Mouse (Mus musculus) lung, embryonic 14.5 days (tissue): ENCODE measurements around the gene Megf6. TPM values are rescaled to one million over a fixed set of nuclear protein-coding genes. Genes with fewer than 3 reads are reported as not detected.
A peak's percentile ranks its signal among the peaks of the same experiment; 100 is the strongest.

Experiments
- ATAC-seq: fragments of 200-750 bp; cut with Nextera tagmentation; 2 replicates; pipeline ENCODE4 v1.8.0; 2017; ENCODE audit warnings: mild to moderate bottlenecking, moderate TSS enrichment, moderate library complexity; ENCODE audit not compliant: insufficient read depth
- DNase-seq: peaks from one replicate; pipeline ENCODE4 v3.0.0-alpha.2; 2015
- H3K27ac ChIP-seq: fragments of 300-500 bp; sonication (generic); 2 replicates; pipeline ENCODE4 v1.5.1; 2014; ENCODE audit warnings: low read depth, mild to moderate bottlenecking, moderate library complexity
- H3K27me3 ChIP-seq: fragments of 300-500 bp; sonication (generic); 2 replicates; pipeline ENCODE4 v1.6.1; 2014; ENCODE audit warnings: low read length, control low read depth; ENCODE audit not compliant: insufficient read depth
- H3K36me3 ChIP-seq: fragments of 300-500 bp; sonication (generic); 2 replicates; pipeline ENCODE4 v1.6.1; 2014; ENCODE audit warnings: control low read depth; ENCODE audit not compliant: insufficient read depth
- H3K4me1 ChIP-seq: fragments of 300-500 bp; sonication (generic); 2 replicates; pipeline ENCODE4 v1.6.1; 2014; ENCODE audit warnings: antibody characterized with exemption, control low read depth; ENCODE audit not compliant: insufficient read depth
- H3K4me2 ChIP-seq: fragments of 300-500 bp; sonication (generic); 2 replicates; pipeline ENCODE4 v1.6.1; 2014; ENCODE audit warnings: mild to moderate bottlenecking
- H3K4me3 ChIP-seq: fragments of 300-500 bp; sonication (generic); 2 replicates; pipeline ENCODE4 v1.5.1; 2014; ENCODE audit warnings: low read depth, low read length
- H3K9ac ChIP-seq: fragments of 300-500 bp; sonication (generic); 2 replicates; pipeline ENCODE4 v1.6.1; 2014
- H3K9me3 ChIP-seq: fragments of 300-500 bp; sonication (generic); 2 replicates; pipeline ENCODE4 v1.6.1; 2016; ENCODE audit warnings: low read depth, low read length, control low read depth
- CTCF ChIP-seq: IDR thresholded peaks from 2 replicates; pipeline ENCODE4 v1.5.1; 2016; ENCODE audit warnings: antibody characterized with exemption, low read depth
- WGBS: fragments of 180-500 bp; shearing (Covaris S2); extraction: QIAGEN DNeasy Blood & Tissue Kit; methylation state at CpG from one replicate; pipeline ENCODE4 v1.1.7; 2014; 5-methylcytosine and 5-hydroxymethylcytosine counted together
- polyA plus RNA-seq: library from polyadenylated mRNA; unstranded; fragments of >200 nt; fragmentation: Nextera tagmentation; extraction: Ambion mirVana; gene quantifications from 2 replicates; pipeline ENCODE4 v1.2.1, GENCODE M21; 2014

Megf6 gene
- polyA plus RNA-seq, 1 experiment from 2014 or later: 14.8 TPM

DNA sequence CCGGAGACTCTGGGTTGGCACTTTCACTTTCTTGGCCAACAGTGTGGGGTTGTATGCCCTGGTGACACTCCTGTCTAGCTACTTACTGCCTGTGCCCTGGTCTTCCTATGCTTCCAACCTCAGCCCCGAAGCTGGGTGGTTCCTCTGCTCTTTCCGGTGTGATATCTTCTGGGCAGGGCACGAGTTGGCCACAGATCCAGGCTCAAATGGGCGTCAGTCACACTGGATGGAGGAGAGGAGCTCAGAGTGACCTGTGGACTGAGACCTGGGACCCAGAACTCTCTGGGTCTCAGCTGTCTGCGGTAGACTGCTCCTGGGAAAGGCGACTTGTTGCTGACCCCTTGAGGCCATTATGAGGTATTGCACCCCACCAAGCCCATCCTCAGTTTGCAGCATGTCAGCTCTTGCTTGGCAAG is 130.9 kb downstream of the Megf6 start, which contains the start of gene Arhgef16:
TSS of gene Arhgef16 (minus strand) at position 211 of the 416 bp plus-strand sequence.
- no peak within 1 kb of the TSS; the same call in 1 of the 2 replicates for H3K4me2 ChIP-seq
- ATAC-seq: no peak
- no peak within 1 kb of the TSS for H3K9ac ChIP-seq

GRCm38 (mm10) chr4:154309131-154309530 is 138.6 kb downstream of the Megf6 start:
- Histone ChIP-seq H3K9ac (no peak overlapping the region), H3K9me3 (no peaks in the 10 kb centered on the region), H3K36me3 (no peaks in the 10 kb centered on the region), H3K27me3 (no peaks in the 10 kb centered on the region), H3K4me2 (no peak overlapping the region), H3K27ac (no peak overlapping the region), H3K4me3 (no peak overlapping the region), H3K4me1 (no peaks in the 10 kb centered on the region)
- DNase-seq: no peak
- ATAC-seq: no peak
- 74% methylated on average over 2 of the region's 2 CpGs for WGBS
- no peak for TF ChIP-seq CTCF

More for the DNA sequence above, 130.9 kb downstream of the Megf6 start, which contains the start of gene Arhgef16:
- WGBS: 25% methylated on average over 7 of the region's 7 CpGs
- Histone ChIP-seq H3K27ac (no peak within 1 kb of the TSS), H3K4me3 (no peak within 1 kb of the TSS), H3K4me1 (no peaks in the 10 kb centered on the region), H3K9me3 (no peaks in the 10 kb centered on the region), H3K27me3 (peaks cover 21% of the 10 kb centered on the region), H3K36me3 (no peaks in the 10 kb centered on the region)
- TF ChIP-seq CTCF: peak; percentile 93
- DNase-seq: peak; percentile 79

- peak; percentile 72 for DNase-seq
- no peak for TF ChIP-seq CTCF
- H3K27ac ChIP-seq: no peak overlapping the region
- no peaks in the 10 kb centered on the region for H3K4me1 ChIP-seq
- ATAC-seq: peak; percentile 72; the same call in 1 of the 2 replicates
- H3K27me3 ChIP-seq: no peaks in the 10 kb centered on the region
- H3K9ac ChIP-seq: no peak overlapping the region
- H3K9me3 ChIP-seq: no peaks in the 10 kb centered on the region
- no peak overlapping the region for H3K4me2 ChIP-seq
- H3K4me3 ChIP-seq: no peak overlapping the region
- no peaks in the 10 kb centered on the region for H3K36me3 ChIP-seq
- WGBS: 39% methylated on average over 9 of the region's 9 CpGs
Measured at GRCm38 (mm10) chr4:154310576-154311262, 140.2 kb downstream of the Megf6 start.

GRCm38 (mm10) chr4:154312143-154312812 is 141.7 kb downstream of the Megf6 start:
- ATAC-seq: peak; percentile 28; the same call in 1 of the 2 replicates

DNA sequence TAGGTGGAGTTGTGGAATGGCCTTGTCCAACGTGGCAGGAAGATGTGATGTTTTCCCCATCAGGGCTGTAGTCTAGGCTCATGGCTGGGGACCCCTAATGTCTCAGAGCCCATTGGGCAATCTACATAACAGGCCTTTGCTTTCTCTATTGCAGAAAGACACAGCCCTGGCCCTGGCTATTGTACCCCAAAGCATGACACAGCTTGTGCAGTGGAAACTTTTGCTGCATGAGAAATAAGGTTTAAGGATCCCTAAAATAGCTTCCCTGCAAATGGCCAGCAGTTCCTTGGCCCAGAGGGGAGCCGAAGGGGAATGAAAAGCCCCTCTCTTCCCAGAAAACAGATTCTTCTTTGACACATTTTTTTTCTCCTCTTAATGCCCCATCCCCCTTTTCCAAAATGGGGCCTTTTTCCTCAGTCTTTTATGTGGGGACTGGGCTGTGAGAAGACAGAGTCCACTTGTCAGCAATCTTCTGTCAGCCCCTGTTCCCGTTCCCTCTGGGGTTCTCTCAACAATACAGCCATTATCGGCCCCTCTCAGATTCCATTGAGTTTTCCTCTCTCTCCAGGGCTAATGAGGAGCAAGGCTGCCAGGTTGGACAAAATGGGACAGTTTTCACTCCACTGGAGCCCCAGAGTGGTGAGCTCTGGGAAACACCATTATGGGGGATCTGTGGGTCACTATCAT is 142.5 kb downstream of the Megf6 start:
- no peaks in the 10 kb centered on the region for H3K27me3 ChIP-seq
- no peak for TF ChIP-seq CTCF
- WGBS: 39% methylated on average over 4 of the region's 4 CpGs
- H3K4me3 ChIP-seq: no peak overlapping the region
- ATAC-seq (no peak), DNase-seq (no peak)
- H3K9ac ChIP-seq: no peak overlapping the region
- no peak overlapping the region for H3K27ac ChIP-seq
- no peak overlapping the region for H3K4me2 ChIP-seq
- no peaks in the 10 kb centered on the region for H3K36me3 ChIP-seq
- no peaks in the 10 kb centered on the region for H3K9me3 ChIP-seq
- no peaks in the 10 kb centered on the region for H3K4me1 ChIP-seq

More at GRCm38 (mm10) chr4:154312143-154312812, 141.7 kb downstream of the Megf6 start:
- Histone ChIP-seq H3K4me2 (no peak overlapping the region), H3K9me3 (no peaks in the 10 kb centered on the region), H3K9ac (no peak overlapping the region), H3K4me3 (no peak overlapping the region), H3K27me3 (no peaks in the 10 kb centered on the region), H3K36me3 (no peaks in the 10 kb centered on the region), H3K4me1 (no peaks in the 10 kb centered on the region), H3K27ac (no peak overlapping the region)
- no peak for TF ChIP-seq CTCF
- WGBS: 92% methylated on average over 2 of the region's 2 CpGs
- no peak for DNase-seq

DNA sequence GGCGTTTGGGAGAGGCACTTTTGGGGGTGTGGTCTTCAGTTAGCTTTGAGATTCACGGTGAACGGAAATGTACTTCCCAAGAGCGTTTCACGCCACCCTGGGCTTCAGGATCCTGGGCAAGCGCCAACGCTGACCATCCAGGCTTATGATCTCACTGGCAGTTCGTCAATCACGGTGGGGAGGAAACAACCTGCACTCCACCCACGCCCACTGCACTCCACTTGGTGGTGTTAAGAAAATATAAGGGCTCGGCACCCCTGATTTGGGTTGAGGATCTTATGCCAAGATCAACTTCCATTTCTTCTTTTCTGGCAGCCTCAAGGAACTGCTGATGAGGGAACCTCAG is 143.1 kb downstream of the Megf6 start:
- WGBS: 52% methylated on average over 11 of the region's 11 CpGs
- ATAC-seq (no peak), DNase-seq (peak; percentile 50)

More for the DNA sequence above, 143.1 kb downstream of the Megf6 start:
- Histone ChIP-seq H3K4me2 (no peak overlapping the region), H3K27me3 (no peaks in the 10 kb centered on the region), H3K36me3 (no peaks in the 10 kb centered on the region), H3K9ac (no peak overlapping the region), H3K27ac (no peak overlapping the region), H3K4me1 (no peaks in the 10 kb centered on the region), H3K9me3 (no peaks in the 10 kb centered on the region), H3K4me3 (no peak overlapping the region)
- no peak for TF ChIP-seq CTCF

Other genes starting within 250 kb of the Megf6 start
- gene A430005L14Rik, start 213.5 kb upstream of the Megf6 start, polyA plus RNA-seq: 86.9 and 91.4 TPM in 2 replicates
- gene Dffb, start 195.6 kb upstream of the Megf6 start, polyA plus RNA-seq: 11.1 and 12.4 TPM in 2 replicates
- gene Cep104, start 195.5 kb upstream of the Megf6 start, polyA plus RNA-seq: 18.9 and 21.4 TPM in 2 replicates
- 13.2 and 13.6 TPM in 2 replicates for gene Lrrc47, start 159.0 kb upstream of the Megf6 start, polyA plus RNA-seq
- gene Smim1, start 144.5 kb upstream of the Megf6 start, polyA plus RNA-seq: 33.3 and 37.2 TPM in 2 replicates
- 0.08 TPM in 1 of 2 replicates, not detected in the other for gene Ccdc27, start 128.1 kb upstream of the Megf6 start, polyA plus RNA-seq
- 0.17 and 0.84 TPM in 2 replicates for gene Trp73, start 30.5 kb upstream of the Megf6 start, polyA plus RNA-seq
- gene Wrap73, start 28.4 kb upstream of the Megf6 start, polyA plus RNA-seq: 36.2 and 38.0 TPM in 2 replicates
- gene Tprgl, start 10.1 kb upstream of the Megf6 start, polyA plus RNA-seq: 142 and 151 TPM in 2 replicates
- gene Arhgef16, start 130.9 kb downstream of the Megf6 start, polyA plus RNA-seq: 15.4 and 16.2 TPM in 2 replicates
- not detected in 2 replicates for gene B230104I21Rik, start 165.4 kb downstream of the Megf6 start, polyA plus RNA-seq